Mouse (Mus musculus): ENCODE results near the gene Nptn.

Gene Nptn

DNA sequence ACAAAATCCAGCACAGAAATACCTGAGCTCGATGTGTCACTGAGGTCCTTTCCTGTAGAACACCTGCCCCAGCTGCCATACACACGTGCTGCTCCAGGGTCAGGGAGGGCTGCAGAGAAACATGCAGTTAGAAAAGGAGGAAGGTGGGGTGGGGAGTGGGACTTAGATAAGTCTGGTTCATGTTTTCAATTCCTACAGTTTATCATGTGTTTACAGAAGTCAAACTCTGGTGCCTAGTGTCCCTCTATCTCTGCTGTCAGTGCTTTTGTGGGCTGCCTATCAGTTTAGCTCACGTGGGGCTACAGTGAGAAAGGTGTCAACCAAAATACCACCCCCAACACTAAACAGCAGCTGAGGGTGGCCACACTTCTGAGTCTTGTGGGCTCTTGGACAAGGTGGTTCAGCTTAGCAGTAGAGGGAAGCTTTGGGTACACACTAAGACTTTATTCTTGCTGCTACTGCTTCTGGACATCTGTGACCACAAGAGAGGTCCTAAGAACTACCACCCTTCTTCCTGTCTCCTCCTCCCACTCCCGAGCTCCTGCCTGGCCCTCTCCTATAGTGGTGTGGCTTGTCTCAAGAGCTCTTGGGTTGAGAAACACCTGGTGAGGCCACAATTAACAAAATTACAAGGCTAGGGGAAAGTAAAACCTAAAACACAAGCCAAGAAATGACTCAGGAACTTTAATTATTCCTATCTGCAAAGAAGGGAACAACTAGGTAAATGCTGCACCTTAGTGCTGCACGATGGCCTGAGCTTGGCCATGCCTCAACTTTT is 75.9 kb downstream of the Nptn start:
- no peak for DNase-seq (ENCODE audit: low spot score)

GRCm38 (mm10) chr9:58658596-58659309 is 76.7 kb downstream of the Nptn start:
- no peak for DNase-seq (ENCODE audit: low spot score)

- DNase-seq (ENCODE audit: low spot score): no peak
Measured at GRCm38 (mm10) chr9:58659331-58659730, 77.3 kb downstream of the Nptn start.

DNA sequence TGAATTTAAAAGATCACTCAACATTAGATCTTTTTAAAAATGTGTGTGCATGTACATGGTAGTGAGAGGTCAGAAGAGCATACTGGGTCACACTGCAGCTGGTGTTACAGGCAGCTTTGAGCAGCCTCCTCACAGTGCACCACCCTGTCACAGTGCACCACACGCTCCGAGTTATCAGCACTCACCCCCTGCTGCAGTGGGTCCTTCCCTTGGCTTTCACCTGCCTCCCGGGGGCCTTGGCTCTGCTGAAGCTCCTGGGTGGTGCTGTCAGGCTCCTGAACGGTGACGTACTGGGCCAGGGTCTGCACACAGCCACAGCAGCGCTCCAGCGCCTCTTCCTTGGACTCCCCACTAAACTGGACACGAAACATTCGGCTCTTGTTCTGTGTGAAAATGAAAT is 77.9 kb downstream of the Nptn start:
- no peak for DNase-seq (ENCODE audit: low spot score)

DNA sequence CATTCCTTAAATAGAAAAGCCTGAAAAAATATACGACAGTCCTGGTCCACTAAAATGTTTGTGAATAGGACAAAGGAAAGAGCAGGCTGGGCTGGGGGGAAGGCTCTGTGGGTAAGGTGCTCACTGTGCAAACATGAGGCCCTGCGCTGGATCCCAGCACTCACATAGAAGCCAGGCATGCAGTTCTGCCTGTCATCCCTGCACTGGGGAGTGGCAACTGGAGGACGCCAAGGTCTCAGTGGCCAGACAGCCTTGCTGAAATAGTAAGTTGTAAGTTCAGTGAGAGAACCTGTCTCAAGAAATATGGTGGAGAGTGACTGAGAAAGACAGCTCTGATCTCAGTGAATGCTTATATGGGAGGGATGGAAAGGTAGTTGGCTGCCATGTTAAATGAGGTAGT is 78.6 kb downstream of the Nptn start:
- no peak for DNase-seq (ENCODE audit: low spot score)

DNA sequence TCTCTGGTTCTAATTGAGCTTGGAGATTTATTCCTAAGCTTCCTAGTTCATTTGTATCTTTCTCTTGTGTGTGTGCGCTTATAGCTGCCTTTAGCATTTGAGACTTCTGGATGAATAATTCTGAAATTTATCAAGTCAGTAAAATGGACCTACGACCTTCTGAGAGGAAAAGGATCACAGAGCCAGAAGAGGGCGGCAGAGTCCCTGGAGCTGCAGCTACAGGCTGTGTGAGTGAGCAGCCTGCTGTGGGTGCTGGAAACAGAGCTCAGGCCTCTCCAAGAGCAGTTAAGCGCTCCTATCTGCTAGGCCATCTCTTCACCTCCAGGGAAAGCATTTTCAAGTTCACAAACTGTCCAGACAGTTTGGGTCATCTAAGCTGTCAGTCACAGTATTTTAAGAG is 80.0 kb downstream of the Nptn start:
- DNase-seq (ENCODE audit: low spot score): no peak

- DNase-seq (ENCODE audit: low spot score): no peak
Measured at GRCm38 (mm10) chr9:58662791-58663190, 80.8 kb downstream of the Nptn start.

- no peak for DNase-seq (ENCODE audit: low spot score)
Measured at GRCm38 (mm10) chr9:58665492-58665891, 83.5 kb downstream of the Nptn start.

DNA sequence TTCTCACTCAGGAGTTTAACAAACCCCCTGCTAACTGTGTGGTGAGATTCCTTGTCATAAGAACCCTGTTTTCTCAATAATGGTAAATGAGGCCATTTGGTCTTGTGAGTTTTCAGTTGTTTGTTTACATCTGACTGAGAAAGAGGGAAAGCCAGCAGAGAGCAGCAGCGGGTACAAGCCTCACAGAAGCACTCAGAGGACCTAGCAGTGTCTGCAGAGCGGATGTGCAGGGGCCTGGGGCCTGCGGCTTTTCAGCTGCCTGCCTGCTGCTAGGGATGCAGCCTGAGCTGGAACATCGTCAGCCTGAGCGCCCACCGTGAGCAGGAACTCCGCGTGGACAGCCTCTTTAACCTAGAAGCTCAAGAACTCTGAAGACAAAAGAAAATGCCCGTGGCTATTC is 84.2 kb downstream of the Nptn start:
- no peak for DNase-seq (ENCODE audit: low spot score)

DNA sequence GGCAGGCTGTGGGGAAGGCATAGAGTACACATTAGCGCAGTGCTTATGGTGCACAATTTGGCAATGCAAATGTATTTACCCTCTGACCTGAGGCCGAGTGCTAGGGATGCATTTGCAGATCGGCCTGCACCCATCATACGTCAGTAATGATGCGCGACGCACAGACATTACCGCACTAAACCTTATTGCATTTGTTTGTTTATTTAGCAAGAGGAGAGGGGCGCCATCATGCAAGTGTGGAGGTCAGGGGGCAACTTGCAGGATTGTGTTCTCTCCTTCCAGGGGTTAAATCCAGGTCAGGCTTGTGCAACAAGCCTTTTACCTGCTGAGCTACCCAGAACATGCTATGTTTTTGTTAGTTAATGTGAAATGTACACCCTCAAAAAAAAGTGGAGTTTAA is 85.2 kb downstream of the Nptn start:
- DNase-seq (ENCODE audit: low spot score): no peak

- no peak for DNase-seq (ENCODE audit: low spot score)
Measured at GRCm38 (mm10) chr9:58668171-58668570, 86.1 kb downstream of the Nptn start.

DNA sequence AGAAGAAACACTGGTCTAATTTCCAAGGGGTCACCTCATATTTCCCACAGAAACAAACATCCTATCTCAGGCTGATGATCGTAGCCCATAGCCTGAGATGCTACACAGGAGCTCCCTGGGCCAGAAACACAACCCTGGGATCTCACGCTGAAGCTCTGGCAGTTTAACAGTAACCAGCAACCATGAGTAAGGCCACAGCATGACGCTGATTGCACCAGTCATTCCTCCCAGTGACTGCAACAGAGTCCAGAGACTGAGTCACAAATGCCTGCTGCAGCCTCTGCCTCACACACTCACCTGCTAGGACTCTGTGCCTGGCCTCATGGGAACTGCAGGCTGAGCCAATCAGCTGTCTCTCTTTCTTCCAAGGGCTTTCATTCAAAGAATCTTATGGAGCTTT is 87.0 kb downstream of the Nptn start:
- no peak for DNase-seq (ENCODE audit: low spot score)

GRCm38 (mm10) chr9:58669819-58670218 is 87.8 kb downstream of the Nptn start:
- no peak for DNase-seq (ENCODE audit: low spot score)

DNA sequence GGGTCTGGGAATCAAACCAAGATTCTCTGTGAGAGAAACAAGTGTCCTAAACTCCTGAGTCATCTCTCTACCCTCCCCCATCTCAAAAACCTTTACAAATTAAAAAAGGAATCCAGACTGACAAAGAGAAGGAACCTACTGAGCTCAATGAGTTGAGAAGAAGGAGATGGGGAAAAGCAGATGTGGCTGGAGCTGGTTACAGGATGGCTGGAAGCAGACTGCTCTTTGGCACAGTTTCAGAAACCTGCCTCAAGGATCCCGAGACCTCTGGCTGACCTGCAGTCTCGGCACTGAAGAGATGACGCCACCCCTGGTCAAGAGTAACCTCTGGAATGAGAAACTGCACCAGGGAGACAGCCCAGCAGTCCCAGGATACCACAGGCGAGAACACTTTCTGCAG is 90.4 kb downstream of the Nptn start:
- no peak for DNase-seq (ENCODE audit: low spot score)

- DNase-seq (ENCODE audit: low spot score): no peak
Measured at GRCm38 (mm10) chr9:58674736-58675135, 92.7 kb downstream of the Nptn start.

GRCm38 (mm10) chr9:58675371-58675770 is 93.3 kb downstream of the Nptn start:
- no peak for DNase-seq (ENCODE audit: low spot score)

- DNase-seq (ENCODE audit: low spot score): no peak
Measured at GRCm38 (mm10) chr9:58681411-58681810, 99.4 kb downstream of the Nptn start.

DNA sequence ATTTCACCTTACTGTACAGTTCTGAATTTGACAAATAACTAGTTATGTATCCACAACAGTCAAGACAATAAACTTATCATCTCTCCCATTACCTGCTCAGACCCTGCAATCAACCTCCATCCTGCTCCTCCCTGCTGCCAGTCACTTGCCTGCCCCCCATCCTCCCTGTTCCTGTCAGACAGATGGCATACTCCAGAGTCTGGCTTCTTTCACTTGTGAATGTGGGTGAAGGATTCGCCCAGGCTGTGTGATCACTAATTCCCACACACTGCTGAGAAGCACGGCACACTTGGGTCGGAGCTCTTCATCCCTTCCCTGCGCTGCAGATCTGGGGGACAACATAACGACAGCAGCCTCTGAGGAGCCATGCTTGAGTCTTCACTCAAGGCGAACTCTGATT is 100.1 kb downstream of the Nptn start:
- DNase-seq (ENCODE audit: low spot score): no peak

DNA sequence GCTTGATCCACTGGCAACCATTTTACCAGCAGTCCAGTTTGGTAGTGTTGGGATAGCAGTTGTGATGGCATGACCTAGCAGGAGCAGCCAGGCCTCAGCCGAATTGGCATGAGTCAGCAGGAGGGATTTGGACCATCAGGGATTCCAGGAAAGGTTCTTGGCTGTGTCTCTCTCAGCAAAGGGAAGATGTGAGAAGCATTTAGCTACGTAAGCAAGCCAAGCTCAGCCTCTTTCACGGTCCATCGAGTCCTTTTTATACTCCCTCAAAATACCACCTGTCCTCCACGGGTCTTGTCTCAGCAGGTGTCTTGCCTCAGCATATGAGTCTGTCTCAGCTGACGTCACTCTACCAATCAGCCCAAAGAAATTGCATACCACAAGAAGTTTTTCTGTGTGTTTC is 101.3 kb downstream of the Nptn start:
- DNase-seq (ENCODE audit: low spot score): peak; percentile 51

- DNase-seq (ENCODE audit: low spot score): no peak
Measured at GRCm38 (mm10) chr9:58685290-58685689, 103.2 kb downstream of the Nptn start.

DNA sequence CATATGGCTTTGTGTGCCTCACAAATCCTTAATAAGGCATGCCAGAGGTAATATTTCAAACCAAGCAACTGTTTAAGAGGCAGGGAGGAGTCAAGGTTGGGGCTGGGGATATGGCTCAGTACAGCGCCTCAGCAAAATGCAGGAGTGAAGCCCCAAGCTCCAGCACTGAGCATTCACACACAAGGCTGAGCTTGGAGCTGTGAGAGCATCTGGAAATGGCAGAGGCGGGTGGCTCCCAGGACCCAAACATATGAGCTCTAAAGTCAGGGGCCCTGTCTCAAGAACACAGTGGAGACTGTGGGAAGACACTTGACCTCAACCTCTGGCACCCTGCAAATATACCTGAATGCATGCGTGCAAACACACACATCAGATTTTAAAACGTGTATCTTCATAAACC is 106.0 kb downstream of the Nptn start:
- DNase-seq (ENCODE audit: low spot score): no peak

DNA sequence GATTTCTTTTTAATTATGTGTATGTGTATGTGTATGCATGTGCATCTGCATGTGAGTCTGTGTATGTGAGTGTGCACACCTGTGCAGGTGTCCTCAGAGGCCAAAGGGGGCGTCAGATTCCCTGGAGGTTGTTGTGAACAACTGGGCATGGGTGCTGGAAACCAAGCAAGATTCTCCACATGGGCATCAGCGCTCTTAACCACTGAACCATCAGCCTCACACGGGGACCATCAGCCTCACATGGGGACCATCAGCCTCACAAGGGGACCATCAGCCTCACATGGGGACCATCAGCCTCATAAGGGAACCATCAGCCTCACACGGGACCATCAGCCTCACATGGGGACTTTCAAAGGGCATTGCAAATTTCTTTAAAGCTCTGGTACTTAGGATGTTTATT is 108.7 kb downstream of the Nptn start:
- DNase-seq (ENCODE audit: low spot score): no peak

GRCm38 (mm10) chr9:58691471-58691870 is 109.4 kb downstream of the Nptn start:
- DNase-seq (ENCODE audit: low spot score): no peak

DNA sequence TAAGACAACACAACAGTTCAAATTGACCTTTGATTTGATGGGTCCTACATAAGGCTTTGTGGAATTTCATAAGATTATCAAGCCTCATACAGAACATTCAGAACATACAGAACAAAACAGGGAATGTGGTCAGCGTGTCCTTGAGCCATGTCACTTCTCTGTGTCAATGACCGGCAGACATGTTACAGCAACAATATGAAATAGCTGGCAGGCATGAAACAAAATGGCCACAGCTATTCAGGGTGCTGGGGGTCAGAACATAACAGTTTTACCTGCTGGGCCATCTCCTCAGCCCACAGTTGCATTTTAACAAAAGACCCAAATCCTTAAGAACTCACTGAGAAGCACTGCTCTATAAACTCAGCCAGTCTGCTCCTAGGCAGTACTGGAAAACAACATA is 116.4 kb downstream of the Nptn start:
- DNase-seq (ENCODE audit: low spot score): no peak
